Mouse (Mus musculus) neural tube, embryonic 11.5 days (tissue): Measurements from ENCODE around the gene Cd2. TPM values are rescaled to one million over a fixed set of nuclear protein-coding genes. Genes with fewer than 3 reads are reported as not detected.

ENCODE experiments used
- ATAC-seq: fragments of 200-750 bp; cut with Nextera tagmentation; 2 replicates; pipeline ENCODE4 v1.8.0; 2017; ENCODE audit warnings: moderate number of reproducible peaks, mild to moderate bottlenecking, moderate TSS enrichment, moderate library complexity; ENCODE audit not compliant: insufficient read depth, low FRiP score, low TSS enrichment
- DNase-seq: peaks from one replicate; pipeline ENCODE4 v3.0.0-alpha.2; 2015; ENCODE audit warnings: low spot score
- H3K27ac ChIP-seq: fragments of 300-500 bp; sonication (generic); 2 replicates; pipeline ENCODE4 v1.5.1; 2014; ENCODE audit warnings: low read depth, mild to moderate bottlenecking, low read length
- H3K27me3 ChIP-seq: fragments of 300-500 bp; sonication (generic); 2 replicates; pipeline ENCODE4 v1.6.1; 2014; ENCODE audit warnings: mild to moderate bottlenecking, low read length, mixed read lengths; ENCODE audit not compliant: control insufficient read depth, insufficient read depth
- H3K36me3 ChIP-seq: fragments of 300-500 bp; sonication (generic); 2 replicates; pipeline ENCODE4 v1.6.1; 2014; ENCODE audit warnings: mild to moderate bottlenecking, low read length, moderate library complexity, mixed read lengths; ENCODE audit not compliant: control insufficient read depth, insufficient read depth
- H3K4me1 ChIP-seq: fragments of 300-500 bp; sonication (generic); 2 replicates; pipeline ENCODE4 v1.6.1; 2014; ENCODE audit warnings: low read length, mixed read lengths; ENCODE audit not compliant: control insufficient read depth, insufficient read depth
- H3K4me2 ChIP-seq: fragments of 300-500 bp; sonication (generic); 2 replicates; pipeline ENCODE4 v1.6.1; 2014; ENCODE audit warnings: low read depth, mild to moderate bottlenecking, moderate library complexity
- H3K4me3 ChIP-seq: fragments of 300-500 bp; sonication (generic); 2 replicates; pipeline ENCODE4 v1.5.1; 2014; ENCODE audit warnings: low read depth, low read length
- H3K9ac ChIP-seq: fragments of 300-500 bp; sonication (generic); 2 replicates; pipeline ENCODE4 v1.6.1; 2014; ENCODE audit warnings: mild to moderate bottlenecking, low read length
- H3K9me3 ChIP-seq: fragments of 300-500 bp; sonication (generic); 2 replicates; pipeline ENCODE4 v1.6.1; 2016; ENCODE audit warnings: low read length; ENCODE audit not compliant: control insufficient read depth
- WGBS: fragments of 180-500 bp; shearing (Covaris S2); extraction: QIAGEN DNeasy Blood & Tissue Kit; methylation state at CpG from one replicate; pipeline ENCODE4 v1.1.7; 2014; 5-methylcytosine and 5-hydroxymethylcytosine counted together
- polyA plus RNA-seq: library from polyadenylated mRNA; unstranded; fragments of >200 nt; fragmentation: Nextera tagmentation; extraction: Ambion mirVana; gene quantifications from 2 replicates; pipeline ENCODE4 v1.2.1, GENCODE M21; 2014

Cd2 gene
- polyA plus RNA-seq, 1 experiment from 2014 or later, result not detected

DNA sequence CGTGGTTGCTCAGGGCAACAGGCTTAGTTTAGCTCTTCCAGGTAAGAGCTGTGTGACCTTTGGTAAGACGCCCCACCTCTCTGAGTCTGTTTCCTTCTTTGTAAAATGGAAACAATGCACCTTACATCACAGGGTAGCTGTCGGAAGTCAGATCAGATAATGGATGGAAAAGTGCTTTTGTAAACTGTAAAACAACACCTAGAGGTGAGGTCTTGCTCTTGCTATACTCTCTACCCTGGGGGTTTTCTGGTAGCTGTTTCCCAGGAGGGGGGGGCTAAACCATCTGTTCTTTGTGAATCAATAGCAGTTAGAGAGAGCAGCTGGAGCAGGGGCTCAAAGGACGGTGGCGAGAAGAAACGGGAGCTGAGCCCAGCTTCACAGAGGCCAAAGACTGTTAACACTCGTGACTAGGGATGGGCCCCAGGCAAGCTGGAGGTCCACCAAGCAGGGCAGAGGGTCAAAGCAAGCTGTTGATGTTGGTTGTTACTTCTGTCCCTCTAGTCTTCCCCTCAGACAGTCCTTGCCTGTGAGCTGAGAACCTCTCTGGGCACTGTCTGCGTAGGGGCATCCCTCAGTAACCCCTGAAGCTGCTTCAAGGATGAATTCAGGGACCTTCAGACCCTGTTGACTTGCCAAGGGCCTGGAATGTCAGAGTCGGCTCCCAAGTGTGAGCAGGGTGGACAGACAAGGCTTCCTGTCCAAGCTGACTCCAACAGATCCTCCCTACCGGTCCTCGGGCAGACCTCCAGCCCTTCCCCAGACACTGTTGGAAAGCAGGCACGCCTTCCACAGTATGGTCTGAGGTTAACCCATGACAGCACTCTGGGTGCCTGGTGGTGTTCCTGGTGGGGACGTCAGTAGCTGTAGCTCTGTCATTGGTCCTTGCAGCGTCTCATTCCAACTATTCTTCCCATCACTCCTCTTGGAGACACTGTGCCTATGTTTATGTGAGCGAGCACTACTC, 7.1 kb downstream of the Cd2 start:
- no peaks in the 10 kb centered on the region for H3K9me3 ChIP-seq
- H3K4me1 ChIP-seq, result no peaks in the 10 kb centered on the region
- H3K4me2 ChIP-seq, result no peak overlapping the region
- 58% methylated on average over 15 of the region's 15 CpGs for WGBS
- no peaks in the 10 kb centered on the region for H3K27me3 ChIP-seq
- DNase-seq (no peak), ATAC-seq (no peak)
- no peaks in the 10 kb centered on the region for H3K36me3 ChIP-seq
- H3K27ac ChIP-seq, result no peak overlapping the region
- no peak overlapping the region for H3K4me3 ChIP-seq
- no peak overlapping the region for H3K9ac ChIP-seq

DNA sequence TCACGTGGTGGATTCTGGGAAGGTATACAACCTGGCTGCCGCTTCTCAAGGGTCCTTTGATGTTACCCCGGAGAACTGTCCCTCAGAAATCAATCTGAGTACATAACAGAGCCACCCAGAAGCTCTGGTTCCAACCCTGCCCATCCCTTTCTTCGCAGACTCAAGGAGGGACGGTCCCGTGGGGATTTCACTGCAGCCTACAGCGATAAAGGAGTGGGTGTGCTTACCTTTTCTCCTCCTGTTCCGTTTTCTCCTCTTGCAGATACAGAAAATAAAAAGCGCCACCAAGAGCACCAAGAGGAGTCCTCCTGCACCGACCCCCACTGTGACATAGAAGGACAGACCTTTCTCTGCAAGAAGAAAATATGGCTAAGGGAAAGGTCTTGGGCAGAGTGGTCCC, 8.2 kb downstream of the Cd2 start:
- Histone ChIP-seq H3K4me2 (no peak overlapping the region), H3K9me3 (no peaks in the 10 kb centered on the region), H3K36me3 (no peaks in the 10 kb centered on the region), H3K4me1 (no peaks in the 10 kb centered on the region), H3K27me3 (no peaks in the 10 kb centered on the region), H3K9ac (no peak overlapping the region), H3K27ac (no peak overlapping the region), H3K4me3 (no peak overlapping the region)
- DNase-seq (no peak), ATAC-seq (no peak)
- WGBS, result 78% methylated on average over 10 of the region's 10 CpGs

DNA sequence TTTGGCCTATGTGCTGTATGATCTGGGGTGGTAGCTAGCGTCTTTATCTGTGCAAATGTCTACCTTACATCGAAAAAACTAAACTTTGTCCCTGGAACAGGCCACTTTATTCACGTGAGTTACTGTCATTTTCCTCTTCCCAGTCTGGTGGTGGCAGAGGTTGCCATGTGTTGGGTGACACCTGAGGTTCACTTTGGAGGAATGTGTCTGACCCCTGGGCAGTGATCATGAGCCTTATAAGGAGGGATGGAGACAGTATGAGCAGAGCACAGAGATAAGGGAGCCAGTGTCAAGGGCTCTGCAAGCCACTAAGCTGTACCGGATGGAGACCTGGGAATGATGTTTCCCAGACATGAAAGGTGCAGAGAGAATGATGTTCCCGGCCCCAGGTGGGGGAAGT, 9.3 kb downstream of the Cd2 start:
- no peak overlapping the region for H3K9ac ChIP-seq
- no peak for ATAC-seq
- WGBS, result 91% methylated on average over 5 of the region's 5 CpGs

DNA sequence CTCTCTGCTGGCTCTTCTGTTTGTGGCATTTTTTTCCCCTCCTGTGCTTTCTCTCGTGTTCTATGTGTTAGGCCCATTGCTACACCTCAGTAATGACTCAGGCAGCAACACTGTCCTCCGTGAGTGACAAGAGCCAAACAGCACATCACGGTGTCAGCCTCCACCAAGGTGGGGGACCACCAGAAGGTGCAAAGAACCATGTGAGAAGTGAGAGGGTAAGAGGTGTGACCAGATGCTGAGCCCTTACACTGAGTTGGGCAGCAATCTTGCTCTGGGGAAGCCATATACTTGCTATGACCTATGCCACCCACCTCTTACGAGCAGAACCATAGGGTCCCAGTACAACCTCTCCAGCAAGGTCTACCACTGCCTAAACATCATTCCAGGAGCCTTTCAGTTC, 9.9 kb downstream of the Cd2 start:
- WGBS, result 80% methylated on average over 4 of the region's 4 CpGs
- Histone ChIP-seq H3K4me3 (no peak overlapping the region), H3K27ac (no peak overlapping the region), H3K4me2 (no peak overlapping the region), H3K9me3 (no peaks in the 10 kb centered on the region), H3K9ac (no peak overlapping the region), H3K27me3 (no peaks in the 10 kb centered on the region), H3K36me3 (no peaks in the 10 kb centered on the region), H3K4me1 (no peaks in the 10 kb centered on the region)
- ATAC-seq, result no peak
- DNase-seq, result no peak

More for the DNA sequence above, 9.3 kb downstream of the Cd2 start:
- no peaks in the 10 kb centered on the region for H3K36me3 ChIP-seq
- DNase-seq, result no peak
- H3K27me3 ChIP-seq, result no peaks in the 10 kb centered on the region
- H3K4me3 ChIP-seq, result no peak overlapping the region
- H3K4me2 ChIP-seq, result no peak overlapping the region
- no peaks in the 10 kb centered on the region for H3K4me1 ChIP-seq
- H3K27ac ChIP-seq, result no peak overlapping the region
- no peaks in the 10 kb centered on the region for H3K9me3 ChIP-seq

DNA sequence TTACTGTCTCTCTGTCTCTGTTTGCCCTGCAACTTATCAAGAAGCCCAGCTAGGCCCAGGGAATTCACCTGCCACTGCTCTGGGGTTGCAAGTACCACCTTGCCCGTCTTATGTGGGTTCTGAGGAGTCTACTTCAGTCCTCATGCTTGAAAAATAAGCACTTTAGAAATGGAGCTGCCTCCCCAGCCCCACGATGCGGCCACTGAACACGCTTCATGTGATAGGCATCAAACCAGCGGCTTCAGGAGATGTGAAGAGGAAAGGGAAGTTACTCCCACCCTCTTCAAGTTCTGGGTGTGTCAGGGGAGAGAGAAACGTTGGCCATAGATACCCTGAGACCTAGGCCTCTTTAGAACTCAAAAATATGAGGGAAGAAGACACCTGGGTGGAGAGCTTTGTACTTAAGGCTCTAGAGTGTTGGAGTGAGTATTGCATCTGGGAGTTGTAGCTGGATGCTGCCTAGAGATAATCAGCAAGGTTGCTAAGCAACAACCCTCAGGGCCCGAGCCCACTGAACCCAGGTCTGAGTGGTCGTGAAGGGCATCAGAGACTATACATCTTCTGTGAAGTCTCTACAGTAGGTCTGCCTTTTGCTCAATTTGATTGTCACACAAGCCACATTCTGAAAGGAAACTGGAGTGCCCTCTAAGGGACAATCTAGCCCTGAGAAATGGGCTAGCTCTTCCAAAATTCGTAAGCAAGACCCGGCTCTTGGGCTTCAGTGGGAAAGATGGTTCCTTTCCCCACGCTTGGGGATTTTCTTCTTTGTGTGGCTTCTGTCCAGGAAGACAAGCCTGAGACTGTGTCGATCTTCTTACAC, 11.0 kb downstream of the Cd2 start:
- Histone ChIP-seq H3K9ac (no peak overlapping the region), H3K4me1 (no peaks in the 10 kb centered on the region), H3K4me2 (no peak overlapping the region), H3K4me3 (no peak overlapping the region), H3K36me3 (no peaks in the 10 kb centered on the region), H3K9me3 (no peaks in the 10 kb centered on the region), H3K27me3 (no peaks in the 10 kb centered on the region), H3K27ac (no peak overlapping the region)
- WGBS, result 81% methylated on average over 12 of the region's 12 CpGs
- ATAC-seq, result no peak
- DNase-seq, result no peak

- DNase-seq (no peak), ATAC-seq (no peak)
- Histone ChIP-seq H3K27ac (no peak overlapping the region), H3K9me3 (no peaks in the 10 kb centered on the region), H3K27me3 (no peaks in the 10 kb centered on the region), H3K36me3 (no peaks in the 10 kb centered on the region), H3K4me3 (no peak overlapping the region), H3K9ac (no peak overlapping the region), H3K4me1 (no peaks in the 10 kb centered on the region), H3K4me2 (no peak overlapping the region)
- 85% methylated on average over 16 of the region's 16 CpGs for WGBS
Observed at GRCm38 (mm10) chr3:101275636-101276300, 12.0 kb downstream of the Cd2 start.

DNA sequence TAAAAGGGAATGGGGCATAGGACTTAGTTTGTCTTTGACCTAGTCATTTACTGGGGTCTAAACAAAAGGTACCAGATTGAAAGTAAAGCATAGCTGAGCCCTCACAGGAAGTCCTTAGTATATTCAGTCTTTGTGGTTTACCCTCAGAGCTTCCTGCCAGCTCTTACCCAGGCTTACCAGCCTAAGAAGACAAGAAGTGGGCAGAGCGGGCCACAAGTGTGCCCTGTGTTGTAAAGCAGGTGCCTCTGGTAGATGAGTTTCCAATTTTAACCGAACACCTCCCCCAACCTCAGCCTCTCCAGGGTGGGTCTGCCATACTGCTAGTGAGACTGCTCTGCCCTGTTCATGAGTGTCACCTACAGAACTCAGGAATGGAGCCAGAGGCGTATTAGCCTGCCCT, 12.9 kb downstream of the Cd2 start:
- H3K9ac ChIP-seq, result no peak overlapping the region
- no peak for DNase-seq
- no peak overlapping the region for H3K27ac ChIP-seq
- no peaks in the 10 kb centered on the region for H3K4me1 ChIP-seq
- H3K9me3 ChIP-seq, result no peaks in the 10 kb centered on the region
- no peaks in the 10 kb centered on the region for H3K27me3 ChIP-seq
- no peak overlapping the region for H3K4me2 ChIP-seq
- ATAC-seq, result no peak
- H3K4me3 ChIP-seq, result no peak overlapping the region
- H3K36me3 ChIP-seq, result no peaks in the 10 kb centered on the region
- WGBS, result 88% methylated on average over 3 of the region's 3 CpGs

- DNase-seq (no peak), ATAC-seq (no peak)
- H3K27me3 ChIP-seq, result no peaks in the 10 kb centered on the region
- no peak overlapping the region for H3K9ac ChIP-seq
- no peaks in the 10 kb centered on the region for H3K4me1 ChIP-seq
- WGBS, result 91% methylated on average over 12 of the region's 12 CpGs
- no peak overlapping the region for H3K27ac ChIP-seq
- no peak overlapping the region for H3K4me2 ChIP-seq
- no peaks in the 10 kb centered on the region for H3K36me3 ChIP-seq
- no peaks in the 10 kb centered on the region for H3K9me3 ChIP-seq
- H3K4me3 ChIP-seq, result no peak overlapping the region
Observed at GRCm38 (mm10) chr3:101274041-101274770, 13.5 kb downstream of the Cd2 start.
